Mouse (Mus musculus): ENCODE measurements around the gene Lyrm9. TPM values are rescaled to one million over a fixed set of nuclear protein-coding genes. Genes with fewer than 3 reads are reported as not detected.
"Not testable (repeated sequence)": the region's sequence is repeated elsewhere in the genome, so short reads cannot be mapped to it uniquely, and the experiment has no call there.

Gene Lyrm9
- polyA plus RNA-seq, 1 experiment from 2014 or later = 14.6 TPM

- no peaks in the 10 kb centered on the region for H3K9me3 ChIP-seq
- H3K4me1 ChIP-seq = no peaks in the 10 kb centered on the region
- no peak overlapping the region for H3K4me3 ChIP-seq
- WGBS = 94% methylated on average over 4 of the region's 4 CpGs
- no peak overlapping the region for H3K9ac ChIP-seq
- H3K27ac ChIP-seq = no peak overlapping the region
- no peak for ATAC-seq (ENCODE audit: low FRiP score, low read depth)
- H3K4me2 ChIP-seq (replicated peaks) = no peak overlapping the region
- H3K27me3 ChIP-seq = no peaks in the 10 kb centered on the region
- H3K36me3 ChIP-seq = no peaks in the 10 kb centered on the region
Measured at GRCm38 (mm10) chr11:78863898-78864297, 37.5 kb downstream of the Lyrm9 start.

- no peak for ATAC-seq (ENCODE audit: low FRiP score, low read depth)
- no peak overlapping the region for H3K4me3 ChIP-seq
- H3K27me3 ChIP-seq = no peaks in the 10 kb centered on the region
- no peak overlapping the region for H3K9ac ChIP-seq
- 77% methylated on average over 5 of the region's 5 CpGs for WGBS
- no peak overlapping the region for H3K27ac ChIP-seq
- no peaks in the 10 kb centered on the region for H3K9me3 ChIP-seq
- H3K4me2 ChIP-seq (replicated peaks) = no peak overlapping the region
- no peaks in the 10 kb centered on the region for H3K36me3 ChIP-seq
- H3K4me1 ChIP-seq = no peaks in the 10 kb centered on the region
Measured at GRCm38 (mm10) chr11:78864567-78865278, 38.3 kb downstream of the Lyrm9 start.

GRCm38 (mm10) chr11:78865314-78865713, 38.9 kb downstream of the Lyrm9 start:
- Histone ChIP-seq H3K27me3 (no peaks in the 10 kb centered on the region), H3K4me3 (no peak overlapping the region), H3K4me2 (replicated peaks) (no peak overlapping the region), H3K27ac (no peak overlapping the region), H3K36me3 (no peaks in the 10 kb centered on the region), H3K4me1 (no peaks in the 10 kb centered on the region), H3K9me3 (no peaks in the 10 kb centered on the region), H3K9ac (no peak overlapping the region)
- no peak for ATAC-seq (ENCODE audit: low FRiP score, low read depth)
- WGBS = 86% methylated on average over 2 of the region's 2 CpGs

- Histone ChIP-seq H3K36me3 (no peaks in the 10 kb centered on the region), H3K27me3 (no peaks in the 10 kb centered on the region), H3K9me3 (no peaks in the 10 kb centered on the region), H3K4me1 (no peaks in the 10 kb centered on the region), H3K4me3 (no peak overlapping the region), H3K4me2 (replicated peaks) (no peak overlapping the region), H3K27ac (no peak overlapping the region), H3K9ac (no peak overlapping the region)
- no peak for ATAC-seq (ENCODE audit: low FRiP score, low read depth)
- 66% methylated on average over 3 of the region's 3 CpGs for WGBS
Measured at GRCm38 (mm10) chr11:78866486-78866885, 40.1 kb downstream of the Lyrm9 start.

- Histone ChIP-seq H3K9ac (no peak overlapping the region), H3K27ac (no peak overlapping the region), H3K36me3 (no peaks in the 10 kb centered on the region), H3K4me1 (0 out of 2 replicates have a peak, but pooled peaks cover 3% of the 10 kb centered on the region), H3K4me2 (replicated peaks) (no peak overlapping the region), H3K9me3 (no peaks in the 10 kb centered on the region), H3K4me3 (no peak overlapping the region), H3K27me3 (no peaks in the 10 kb centered on the region)
- 61% methylated on average over 3 of the region's 3 CpGs for WGBS
- no peak for ATAC-seq (ENCODE audit: low FRiP score, low read depth)
Measured at GRCm38 (mm10) chr11:78867696-78868095, 41.3 kb downstream of the Lyrm9 start.

- H3K4me1 ChIP-seq; H3K4me2 ChIP-seq (replicated peaks); H3K27ac ChIP-seq; H3K9ac ChIP-seq; H3K27me3 ChIP-seq; H3K4me3 ChIP-seq; H3K9me3 ChIP-seq; H3K36me3 ChIP-seq; ATAC-seq (ENCODE audit: low FRiP score, low read depth): not testable (repeated sequence)
- 93% methylated on average over 8 of the region's 8 CpGs for WGBS
Measured at GRCm38 (mm10) chr11:78869205-78869604, 42.8 kb downstream of the Lyrm9 start.

GRCm38 (mm10) chr11:78870891-78871290, 44.5 kb downstream of the Lyrm9 start:
- WGBS = 89% methylated on average over 4 of the region's 4 CpGs
- no peak overlapping the region for H3K9ac ChIP-seq
- no peaks in the 10 kb centered on the region for H3K9me3 ChIP-seq
- H3K36me3 ChIP-seq = no peaks in the 10 kb centered on the region
- H3K4me2 ChIP-seq (replicated peaks) = no peak overlapping the region
- no peak for ATAC-seq (ENCODE audit: low FRiP score, low read depth)
- no peaks in the 10 kb centered on the region for H3K27me3 ChIP-seq
- H3K4me1 ChIP-seq = 0 out of 2 replicates have a peak, but pooled peaks cover 6% of the 10 kb centered on the region
- no peak overlapping the region for H3K4me3 ChIP-seq
- H3K27ac ChIP-seq = no peak overlapping the region

- no peak overlapping the region for H3K27ac ChIP-seq
- H3K36me3 ChIP-seq = no peaks in the 10 kb centered on the region
- 0 out of 2 replicates have a peak, but pooled peaks cover 6% of the 10 kb centered on the region for H3K4me1 ChIP-seq
- no peak overlapping the region for H3K9ac ChIP-seq
- H3K4me3 ChIP-seq = no peak overlapping the region
- H3K9me3 ChIP-seq = no peaks in the 10 kb centered on the region
- ATAC-seq (ENCODE audit: low FRiP score, low read depth) = no peak
- no peaks in the 10 kb centered on the region for H3K27me3 ChIP-seq
- no peak overlapping the region for H3K4me2 ChIP-seq (replicated peaks)
- WGBS = 60% methylated on average over 2 of the region's 2 CpGs
Measured at GRCm38 (mm10) chr11:78872782-78873181, 46.4 kb downstream of the Lyrm9 start.

GRCm38 (mm10) chr11:78879727-78880126, 53.3 kb downstream of the Lyrm9 start:
- no peaks in the 10 kb centered on the region for H3K36me3 ChIP-seq
- no peak overlapping the region for H3K4me2 ChIP-seq (replicated peaks)
- H3K4me3 ChIP-seq = no peak overlapping the region
- ATAC-seq (ENCODE audit: low FRiP score, low read depth) = no peak
- H3K27ac ChIP-seq = no peak overlapping the region
- no peaks in the 10 kb centered on the region for H3K4me1 ChIP-seq
- no peaks in the 10 kb centered on the region for H3K27me3 ChIP-seq
- no peak overlapping the region for H3K9ac ChIP-seq
- WGBS = 100% methylated on average over 3 of the region's 3 CpGs
- H3K9me3 ChIP-seq = no peaks in the 10 kb centered on the region

GRCm38 (mm10) chr11:78886693-78887092, 60.3 kb downstream of the Lyrm9 start:
- Histone ChIP-seq H3K27me3 (no peaks in the 10 kb centered on the region), H3K9me3 (no peaks in the 10 kb centered on the region), H3K4me1 (peaks cover 17% of the 10 kb centered on the region), H3K27ac (peak overlapping the region; percentile 39; the same call in 1 of the 2 replicates), H3K9ac (no peak overlapping the region), H3K4me2 (replicated peaks) (no peak overlapping the region), H3K4me3 (no peak overlapping the region), H3K36me3 (no peaks in the 10 kb centered on the region)
- WGBS = 57% methylated on average over 1 of the region's 1 CpGs
- no peak for ATAC-seq (ENCODE audit: low FRiP score, low read depth)

- Histone ChIP-seq H3K9me3 (no peaks in the 10 kb centered on the region), H3K27ac (peak overlapping the region; percentile 63), H3K27me3 (no peaks in the 10 kb centered on the region), H3K4me1 (peaks cover 17% of the 10 kb centered on the region), H3K4me3 (no peak overlapping the region), H3K36me3 (no peaks in the 10 kb centered on the region), H3K9ac (no peak overlapping the region), H3K4me2 (replicated peaks) (peak overlapping the region; percentile 30; the same call in 1 of the 2 replicates)
- peak; percentile 40 for ATAC-seq (ENCODE audit: low FRiP score, low read depth)
- 26% methylated on average over 8 of the region's 9 CpGs for WGBS
Measured at GRCm38 (mm10) chr11:78887102-78887971, 61.0 kb downstream of the Lyrm9 start.

GRCm38 (mm10) chr11:78889156-78889555, 62.8 kb downstream of the Lyrm9 start:
- 89% methylated on average over 4 of the region's 4 CpGs for WGBS
- Histone ChIP-seq H3K27ac (no peak overlapping the region), H3K4me3 (no peak overlapping the region), H3K36me3 (no peaks in the 10 kb centered on the region), H3K9ac (no peak overlapping the region), H3K9me3 (no peaks in the 10 kb centered on the region), H3K27me3 (no peaks in the 10 kb centered on the region), H3K4me1 (peaks cover 17% of the 10 kb centered on the region), H3K4me2 (replicated peaks) (no peak overlapping the region)
- no peak for ATAC-seq (ENCODE audit: low FRiP score, low read depth)
